Mouse (Mus musculus) thymus, adult 18-20 months (tissue): ENCODE data around the gene Adgrl2.

Experiments used
- DNase-seq, 2 experiments: peaks; one replicate each; pipeline ENCODE4 v3.0.0; 2022; ENCODE audit warnings: mixed read lengths in 2 of 2

Adgrl2 gene

GRCm38 (mm10) chr3:148818414-148819105 is 171.8 kb downstream of the Adgrl2 start:
- no peak for DNase-seq

GRCm38 (mm10) chr3:148817491-148817890 is 172.9 kb downstream of the Adgrl2 start:
- DNase-seq = no peak

GRCm38 (mm10) chr3:148813121-148813520 is 177.2 kb downstream of the Adgrl2 start:
- no peak for DNase-seq

GRCm38 (mm10) chr3:148812059-148812458 is 178.3 kb downstream of the Adgrl2 start:
- no peak for DNase-seq

- DNase-seq = peak in 1 of 2 experiments; percentile 18
Observed at GRCm38 (mm10) chr3:148806977-148807376, 183.4 kb downstream of the Adgrl2 start.

GRCm38 (mm10) chr3:148793286-148793913 is 197.0 kb downstream of the Adgrl2 start:
- DNase-seq = no peak

GRCm38 (mm10) chr3:148770310-148770709 is 220.0 kb downstream of the Adgrl2 start:
- no peak for DNase-seq
